Mouse (Mus musculus) E14TG2a.4 (cell line): Measurements from ENCODE around the gene Ndp.

Experiments used
- H3K27me3 ChIP-seq: 2 replicates; pipeline ENCODE4 v1.6.1; 2014; ENCODE audit warnings: low read length, control low read depth; ENCODE audit not compliant: insufficient read depth
- H3K36me3 ChIP-seq: 2 replicates; pipeline ENCODE4 v1.6.1; 2014; ENCODE audit warnings: low read length, control low read depth; ENCODE audit not compliant: insufficient read depth
- H3K4me1 ChIP-seq: replicated peaks from 2 replicates; pipeline ENCODE4 v1.6.1; 2014; ENCODE audit warnings: low read depth, low read length, control low read depth
- H3K4me3 ChIP-seq: replicated peaks from 2 replicates; pipeline ENCODE4 v1.5.1; 2014; ENCODE audit warnings: mild to moderate bottlenecking, low read length
- H3K9me3 ChIP-seq: 2 replicates; pipeline ENCODE4 v1.6.1; 2014; ENCODE audit warnings: low read length, control low read depth
- CTCF ChIP-seq: conservative IDR thresholded peaks from 2 replicates; pipeline ENCODE4 v1.5.1; 2014; ENCODE audit warnings: low read length
- NANOG ChIP-seq: IDR thresholded peaks from 2 replicates; pipeline ENCODE4 v1.6.1; 2014; ENCODE audit warnings: borderline replicate concordance, low read length, mixed read lengths
- POU5F1 ChIP-seq: IDR thresholded peaks from 2 replicates; pipeline ENCODE4 v1.6.1; 2014; ENCODE audit warnings: low read length, borderline replicate concordance

Ndp gene

DNA sequence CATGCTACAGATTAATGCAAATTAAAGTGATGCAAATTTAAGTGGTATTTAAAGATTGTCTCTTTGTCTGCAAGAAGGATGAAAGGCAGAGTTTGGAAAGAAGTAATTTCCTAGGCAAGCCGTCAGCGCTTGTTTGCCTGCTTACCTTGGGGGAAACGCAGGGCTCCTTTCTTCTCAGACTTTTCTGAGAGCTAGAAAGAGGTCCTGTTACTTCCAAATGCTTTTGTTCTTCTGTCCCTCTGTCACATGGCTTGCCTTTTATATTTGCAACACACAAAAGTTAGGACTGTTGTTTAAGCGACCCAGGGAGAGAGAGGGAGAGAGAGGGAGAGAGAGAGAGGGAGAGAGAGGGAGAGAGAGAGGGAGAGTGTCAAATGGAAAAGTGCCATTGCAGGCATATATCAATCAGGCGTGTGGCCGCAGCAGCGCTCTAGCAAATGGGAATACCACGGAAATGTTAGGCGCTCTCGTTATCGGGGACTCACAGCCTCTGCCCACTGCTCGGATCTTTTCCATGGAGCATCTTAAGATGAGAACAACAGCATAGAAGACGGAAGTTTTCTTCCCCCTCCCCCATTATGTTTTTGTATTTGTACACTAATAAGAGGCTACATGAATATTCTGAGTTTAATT is at the start of gene Ndp:
Gene Ndp, minus strand, starts transcription at position 534 of the 633 bp plus-strand sequence.
- no peak within 1 kb of the TSS for H3K4me3 ChIP-seq
- H3K9me3 ChIP-seq: no peaks in the 10 kb centered on the region
- peaks cover 5% of the 10 kb centered on the region; the same call in 1 of the 2 replicates for H3K4me1 ChIP-seq
- H3K27me3 ChIP-seq: no peaks in the 10 kb centered on the region
- H3K36me3 ChIP-seq: no peaks in the 10 kb centered on the region
- no peak for TF ChIP-seq CTCF
- TF ChIP-seq POU5F1: no peak
- no peak for TF ChIP-seq NANOG

DNA sequence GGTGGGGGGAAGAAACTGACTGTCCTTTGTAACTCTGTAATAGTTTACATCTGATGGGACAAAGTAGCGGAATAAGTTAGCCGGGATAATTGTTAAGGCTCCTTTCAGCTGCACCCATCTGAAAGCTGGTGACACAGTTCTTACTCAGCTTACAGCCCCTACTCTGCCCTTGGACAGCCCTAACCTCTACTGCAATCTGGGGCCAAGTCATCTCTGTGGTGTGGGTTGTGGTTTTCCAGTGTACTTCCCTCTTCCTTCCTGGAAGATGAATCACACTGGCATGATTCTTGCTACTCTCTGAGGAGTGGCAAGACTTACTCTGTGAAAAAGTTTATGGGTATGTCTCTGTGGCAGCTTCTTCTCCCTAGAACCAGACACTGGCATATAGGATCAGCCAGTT is 43.2 kb upstream of the Ndp start:
- Histone ChIP-seq H3K36me3 (no peaks in the 10 kb centered on the region), H3K4me1 (no peaks in the 10 kb centered on the region), H3K4me3 (no peak overlapping the region), H3K27me3 (no peaks in the 10 kb centered on the region), H3K9me3 (no peaks in the 10 kb centered on the region; the same call in 1 of the 2 replicates)
- no peak for TF ChIP-seq CTCF
- no peak for TF ChIP-seq NANOG
- no peak for TF ChIP-seq POU5F1

GRCm38 (mm10) chrX:16918006-16918405 is 6.4 kb upstream of the Ndp start:
- no peaks in the 10 kb centered on the region for H3K27me3 ChIP-seq
- TF ChIP-seq NANOG (no peak), CTCF (no peak), POU5F1 (no peak)
- H3K36me3 ChIP-seq: no peaks in the 10 kb centered on the region
- H3K4me3 ChIP-seq: no peak overlapping the region
- no peaks in the 10 kb centered on the region for H3K4me1 ChIP-seq
- H3K9me3 ChIP-seq: no peaks in the 10 kb centered on the region

DNA sequence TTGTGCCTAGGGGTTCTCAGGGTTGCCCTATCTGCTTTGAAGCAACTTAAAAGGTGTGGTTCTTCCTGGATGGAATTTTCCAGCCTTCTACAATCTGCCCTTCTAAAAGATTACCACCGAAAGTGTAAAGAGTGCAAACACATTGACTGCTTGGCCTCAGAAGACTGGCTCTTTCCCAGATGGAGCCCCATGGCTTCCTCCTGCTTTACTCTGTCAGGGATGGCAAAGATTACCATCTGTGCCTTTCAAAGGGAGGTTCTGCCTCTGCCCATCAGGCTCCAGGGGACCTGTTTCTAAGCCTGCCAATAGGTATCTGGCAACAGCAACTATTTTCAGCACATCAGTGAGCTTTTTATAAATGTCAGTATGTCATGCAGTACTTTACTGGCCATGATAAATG is 1.5 kb upstream of the Ndp start:
- Histone ChIP-seq H3K4me3 (no peak overlapping the region), H3K36me3 (no peaks in the 10 kb centered on the region), H3K9me3 (no peaks in the 10 kb centered on the region), H3K27me3 (no peaks in the 10 kb centered on the region), H3K4me1 (peaks cover 5% of the 10 kb centered on the region; the same call in 1 of the 2 replicates)
- TF ChIP-seq POU5F1 (no peak), NANOG (no peak), CTCF (no peak)

- Histone ChIP-seq H3K9me3 (no peaks in the 10 kb centered on the region), H3K36me3 (no peaks in the 10 kb centered on the region), H3K27me3 (no peaks in the 10 kb centered on the region), H3K4me1 (peaks cover 5% of the 10 kb centered on the region; the same call in 1 of the 2 replicates), H3K4me3 (no peak overlapping the region)
- no peak for TF ChIP-seq POU5F1
- no peak for TF ChIP-seq NANOG
- TF ChIP-seq CTCF: no peak
Measured at GRCm38 (mm10) chrX:16911911-16912310, 337 bp upstream of the Ndp start.

- Histone ChIP-seq H3K4me3 (no peak overlapping the region), H3K4me1 (peaks cover 5% of the 10 kb centered on the region; the same call in 1 of the 2 replicates), H3K27me3 (no peaks in the 10 kb centered on the region), H3K36me3 (no peaks in the 10 kb centered on the region), H3K9me3 (no peaks in the 10 kb centered on the region)
- no peak for TF ChIP-seq NANOG
- no peak for TF ChIP-seq POU5F1
- no peak for TF ChIP-seq CTCF
Measured at GRCm38 (mm10) chrX:16910211-16911095, 1.1 kb downstream of the Ndp start.

GRCm38 (mm10) chrX:16908652-16909051 is 2.9 kb downstream of the Ndp start:
- peaks cover 5% of the 10 kb centered on the region; the same call in 1 of the 2 replicates for H3K4me1 ChIP-seq
- no peak overlapping the region for H3K4me3 ChIP-seq
- H3K9me3 ChIP-seq: no peaks in the 10 kb centered on the region
- no peaks in the 10 kb centered on the region for H3K36me3 ChIP-seq
- no peaks in the 10 kb centered on the region for H3K27me3 ChIP-seq
- no peak for TF ChIP-seq POU5F1
- no peak for TF ChIP-seq NANOG
- no peak for TF ChIP-seq CTCF

DNA sequence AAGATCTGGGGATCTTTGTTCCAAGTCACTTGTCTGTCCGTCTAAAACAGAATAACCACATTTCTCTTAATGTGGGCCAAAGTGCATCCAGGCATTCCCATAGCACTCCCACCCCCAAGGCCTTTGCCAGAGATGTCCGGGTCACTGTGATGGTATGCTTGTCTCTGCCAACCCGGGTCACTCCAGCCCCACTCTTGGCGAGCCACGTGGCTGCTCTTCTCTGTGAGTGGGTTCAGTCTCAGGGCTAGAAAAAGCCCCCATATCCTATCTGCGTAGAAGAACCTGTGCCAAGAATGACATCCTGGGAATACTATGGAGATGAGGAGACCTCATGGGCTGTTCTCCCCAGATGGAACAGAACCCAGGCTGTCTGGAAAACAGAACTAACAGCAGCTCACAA is 4.0 kb downstream of the Ndp start:
- Histone ChIP-seq H3K4me3 (no peak overlapping the region), H3K4me1 (peaks cover 5% of the 10 kb centered on the region; the same call in 1 of the 2 replicates), H3K9me3 (no peaks in the 10 kb centered on the region), H3K36me3 (no peaks in the 10 kb centered on the region), H3K27me3 (no peaks in the 10 kb centered on the region)
- TF ChIP-seq POU5F1 (no peak), NANOG (no peak), CTCF (no peak)
